Mouse (Mus musculus): Measurements from ENCODE around the gene Lhx3.

Lhx3 gene

GRCm38 (mm10) chr2:26208126-26208789, at the start of gene Lhx3:
Gene Lhx3, minus strand, starts transcription at chr2:26208289.
- DNase-seq (ENCODE audit: low read depth, low spot score): peak; percentile 79

- no peak for DNase-seq (ENCODE audit: low read depth, low spot score)
These were observed 49.4 kb upstream of the Lhx3 start for GRCm38 (mm10) chr2:26257315-26258096.

DNA sequence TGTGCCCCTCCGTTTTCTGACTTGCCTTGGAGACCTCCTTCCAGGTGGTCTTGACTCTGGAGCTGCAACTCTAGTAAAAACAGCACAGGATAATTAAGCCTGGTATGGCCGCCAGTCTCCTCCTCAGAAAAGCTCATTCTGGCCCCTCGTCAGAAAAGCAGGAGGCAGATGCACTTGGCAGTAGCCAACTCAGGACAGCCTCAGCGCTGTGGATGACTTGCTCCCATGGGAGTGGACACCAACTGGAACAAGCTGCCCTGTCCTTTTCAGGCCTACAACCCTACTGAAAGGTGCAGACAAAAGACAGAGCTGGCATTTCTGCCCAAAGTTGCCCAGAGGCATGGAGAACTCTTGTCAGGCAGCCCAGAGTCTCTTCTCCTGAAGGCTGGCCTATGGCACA, 46.7 kb upstream of the Lhx3 start:
- DNase-seq (ENCODE audit: low read depth, low spot score): no peak

- DNase-seq (ENCODE audit: low read depth, low spot score): peak; percentile 59
These were observed 44.6 kb upstream of the Lhx3 start for GRCm38 (mm10) chr2:26252514-26253206.

DNA sequence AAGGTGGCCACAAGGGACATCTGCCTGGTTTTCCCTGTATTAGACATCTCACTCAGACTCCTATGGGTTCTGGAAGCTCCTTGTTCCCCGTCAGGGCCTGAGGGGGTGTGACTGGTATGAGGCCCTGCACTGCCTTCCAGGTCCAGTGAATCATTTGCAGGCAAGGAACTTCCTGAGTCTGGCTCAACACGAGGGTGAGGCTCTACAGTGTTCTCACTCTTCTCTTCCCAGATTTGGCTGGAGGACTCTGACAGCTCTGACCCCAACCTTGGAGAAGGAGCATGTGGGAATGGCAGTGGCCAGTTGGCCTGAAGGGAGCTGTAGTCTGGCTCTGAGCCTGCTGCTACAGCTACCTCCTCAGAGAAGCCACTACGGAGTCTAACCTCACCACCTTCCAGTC, 39.4 kb upstream of the Lhx3 start:
- no peak for DNase-seq (ENCODE audit: low read depth, low spot score)

GRCm38 (mm10) chr2:26240841-26241240, 32.8 kb upstream of the Lhx3 start:
- no peak for DNase-seq (ENCODE audit: low read depth, low spot score)

DNA sequence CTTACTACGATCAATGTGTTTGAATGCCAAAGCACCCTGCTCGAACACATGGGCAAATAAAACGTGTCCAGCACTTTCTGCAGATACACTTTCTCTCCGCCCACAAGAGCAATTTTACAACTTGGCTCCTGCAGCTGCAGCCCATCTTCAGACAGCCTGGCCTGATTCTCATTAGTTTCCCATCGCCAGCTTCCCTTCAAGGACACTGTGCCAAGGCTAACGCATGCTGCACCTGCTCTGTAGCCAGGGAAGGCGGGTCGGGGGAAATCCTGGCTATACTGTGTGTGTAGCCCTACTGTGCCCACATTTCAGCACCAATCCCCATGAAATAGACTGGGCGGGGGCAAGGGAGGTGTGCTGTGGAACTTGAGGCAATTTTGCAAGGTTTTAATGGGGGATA, 32.2 kb upstream of the Lhx3 start:
- DNase-seq (ENCODE audit: low read depth, low spot score): no peak

GRCm38 (mm10) chr2:26237290-26237782, 29.2 kb upstream of the Lhx3 start, which contains the start of gene Qsox2:
Gene Qsox2, minus strand, starts transcription at chr2:26237525.
- DNase-seq (ENCODE audit: low read depth, low spot score): peak; percentile 95

DNA sequence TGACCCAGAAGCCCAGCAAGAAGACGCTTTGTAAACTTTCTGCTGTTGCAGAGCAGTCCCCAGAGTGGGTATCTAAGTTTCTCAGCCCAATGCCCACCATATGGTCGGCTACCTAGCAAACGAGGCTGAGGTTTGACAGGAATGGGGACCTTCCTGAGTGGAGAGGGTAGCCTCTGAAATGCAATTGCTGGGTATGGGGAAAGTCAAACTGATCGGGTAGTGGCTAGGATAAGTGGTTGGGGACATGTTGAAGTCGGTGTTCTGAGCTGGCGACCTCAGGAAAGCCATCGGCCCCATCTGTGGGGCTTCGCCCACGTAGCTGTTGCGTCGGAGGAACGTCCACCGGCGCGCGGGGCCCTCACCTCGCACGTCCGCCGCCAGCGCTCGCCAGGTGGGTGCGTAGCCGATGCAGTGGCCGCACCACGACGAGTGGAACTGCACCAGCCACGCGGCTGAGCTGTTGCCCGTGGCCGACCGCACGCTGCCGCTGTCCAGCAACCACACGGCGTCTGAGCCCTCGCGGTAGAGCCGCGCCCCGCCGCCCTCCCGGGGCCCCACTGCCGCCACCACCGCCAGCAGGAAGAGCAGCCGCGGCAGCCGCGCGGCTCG, 28.7 kb upstream of the Lhx3 start:
- DNase-seq (ENCODE audit: low read depth, low spot score): no peak

DNA sequence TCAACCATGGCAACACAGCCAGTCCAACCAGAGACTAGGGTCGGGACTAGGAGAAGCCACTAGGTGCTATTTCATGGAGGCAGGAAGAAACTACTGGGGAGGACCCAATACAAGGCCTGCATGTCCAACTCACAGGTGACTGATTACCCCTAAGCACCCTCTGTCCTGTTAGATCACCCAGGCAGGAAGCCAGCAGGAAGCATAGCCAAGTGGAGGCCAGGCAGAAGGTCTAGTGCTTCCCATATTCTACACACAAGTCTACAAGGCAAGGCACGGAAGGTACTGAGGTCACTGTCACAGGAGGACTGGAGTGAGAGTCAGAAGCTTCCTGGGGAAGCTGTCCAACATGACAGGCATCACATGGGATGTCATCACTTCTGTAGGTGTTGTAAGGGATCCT, 26.7 kb upstream of the Lhx3 start:
- DNase-seq (ENCODE audit: low read depth, low spot score): no peak

DNA sequence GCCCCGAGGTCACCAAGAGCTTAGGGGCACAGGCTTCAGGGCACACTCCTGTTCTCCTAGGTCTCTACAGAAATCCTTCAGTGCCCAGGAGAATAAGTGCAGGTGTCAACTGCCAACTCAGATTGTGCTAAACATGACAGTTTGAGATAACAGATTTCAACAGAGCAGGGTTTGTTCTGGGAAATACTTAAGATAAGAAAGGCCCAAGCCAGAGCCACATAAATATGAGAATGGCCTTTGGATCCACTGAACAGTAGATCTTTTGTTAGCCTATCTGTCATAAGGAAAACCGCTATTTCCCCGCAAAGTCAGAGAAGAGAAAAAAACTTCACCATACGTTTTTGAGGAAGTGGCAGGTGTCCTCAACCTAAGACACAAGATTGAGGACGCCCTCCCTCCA, 26.2 kb upstream of the Lhx3 start:
- no peak for DNase-seq (ENCODE audit: low read depth, low spot score)

DNA sequence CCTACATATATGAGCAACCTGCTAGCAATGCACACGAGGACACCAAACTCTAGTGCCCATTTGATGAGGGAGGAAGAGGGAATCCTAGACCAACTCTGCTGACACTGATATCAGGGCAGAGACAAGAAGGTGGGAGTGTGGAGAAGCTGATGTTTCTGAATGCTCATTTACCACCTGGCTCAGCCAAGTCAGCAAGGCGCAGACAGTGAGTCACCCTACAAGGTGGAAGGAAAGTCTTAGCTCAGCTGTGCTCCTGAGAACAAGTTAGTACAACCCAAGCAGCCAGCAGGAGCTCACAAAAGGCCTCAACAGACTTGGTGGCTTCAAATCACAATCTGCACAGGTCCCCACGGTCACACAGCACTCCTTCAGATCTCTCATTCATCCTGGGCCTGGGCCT, 23.3 kb upstream of the Lhx3 start:
- no peak for DNase-seq (ENCODE audit: low read depth, low spot score)

- no peak for DNase-seq (ENCODE audit: low read depth, low spot score)
These were observed 22.2 kb upstream of the Lhx3 start for GRCm38 (mm10) chr2:26230253-26230652.

DNA sequence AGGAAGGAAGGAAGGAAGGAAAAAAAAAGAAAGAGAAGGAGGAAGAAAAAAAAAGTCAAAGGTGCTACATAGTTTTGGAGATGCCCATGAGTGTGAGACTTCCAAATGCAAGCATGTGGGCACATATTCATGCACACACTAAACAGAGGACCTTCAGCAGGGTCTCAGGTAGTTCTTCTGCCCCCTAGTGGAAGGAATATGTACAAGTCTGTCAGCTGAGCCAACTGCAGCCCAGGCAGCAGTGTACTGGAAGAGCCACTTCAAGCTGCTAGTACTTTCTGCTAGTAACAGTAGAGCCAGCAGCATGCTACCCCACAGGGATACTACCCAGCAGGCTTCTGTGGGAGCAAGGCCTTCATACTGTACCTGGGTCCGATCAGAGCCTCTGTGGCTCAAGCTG, 19.7 kb upstream of the Lhx3 start:
- peak; percentile 80 for DNase-seq (ENCODE audit: low read depth, low spot score)

GRCm38 (mm10) chr2:26225242-26225641, 17.2 kb upstream of the Lhx3 start:
- DNase-seq (ENCODE audit: low read depth, low spot score): no peak

DNA sequence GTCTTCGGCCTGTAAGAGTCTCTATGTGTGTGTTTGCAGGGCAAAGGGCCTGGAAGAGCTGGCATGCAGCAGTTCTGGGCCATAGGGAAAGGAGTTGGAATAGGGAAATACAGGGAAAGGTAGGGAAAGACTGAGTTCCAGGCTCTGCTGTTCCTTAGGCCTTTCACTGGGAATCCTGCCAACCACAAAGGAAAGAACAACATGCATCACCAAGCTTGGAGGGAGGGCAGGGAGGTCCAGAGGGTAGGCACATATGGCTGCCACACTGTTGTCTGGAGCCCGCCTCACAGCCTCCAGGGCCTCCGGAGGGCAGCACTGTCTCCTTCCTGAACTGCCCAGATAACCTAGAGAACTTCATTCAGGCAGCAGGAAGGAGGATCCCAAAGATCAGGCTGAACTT, 15.9 kb upstream of the Lhx3 start:
- DNase-seq (ENCODE audit: low read depth, low spot score): no peak

DNA sequence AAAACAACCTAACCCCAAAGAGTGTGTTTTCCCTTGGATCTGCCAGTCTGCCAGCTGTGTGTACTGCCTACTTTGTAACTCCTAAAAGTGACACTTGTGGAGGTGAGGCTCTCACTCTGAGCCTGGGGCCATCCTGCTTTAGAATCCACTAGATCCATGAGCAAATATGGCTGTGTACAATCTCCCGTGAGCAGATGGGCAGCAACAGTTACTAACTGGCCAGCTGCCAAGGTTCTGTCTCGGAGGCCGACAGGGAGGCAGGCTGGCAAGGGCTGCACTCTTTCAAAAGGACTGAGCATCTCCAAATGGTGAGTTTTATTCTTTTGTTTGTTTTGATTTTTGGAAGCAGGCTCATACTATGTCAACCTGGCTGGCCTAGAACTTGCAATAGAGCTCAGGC, 6.4 kb upstream of the Lhx3 start:
- DNase-seq (ENCODE audit: low read depth, low spot score): no peak

DNA sequence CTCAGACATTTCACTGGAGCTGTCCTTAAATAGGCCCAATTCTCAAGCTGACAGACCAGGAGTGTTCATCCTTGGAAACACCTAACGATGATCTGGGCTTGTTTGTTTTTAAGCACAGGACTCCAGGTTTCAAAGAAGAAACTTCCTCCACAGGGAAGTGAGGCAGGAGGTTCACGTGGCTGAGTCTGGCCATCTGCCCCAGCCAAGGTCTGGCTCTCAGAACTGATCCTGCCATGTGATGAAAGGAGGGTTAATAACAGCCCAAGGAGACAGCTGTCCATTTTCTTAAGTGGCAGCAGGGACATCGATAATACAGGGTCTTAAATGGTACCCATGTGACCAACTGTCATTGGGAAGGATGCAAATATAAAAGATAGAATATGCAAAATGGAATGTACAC, 1.5 kb upstream of the Lhx3 start:
- no peak for DNase-seq (ENCODE audit: low read depth, low spot score)

DNA sequence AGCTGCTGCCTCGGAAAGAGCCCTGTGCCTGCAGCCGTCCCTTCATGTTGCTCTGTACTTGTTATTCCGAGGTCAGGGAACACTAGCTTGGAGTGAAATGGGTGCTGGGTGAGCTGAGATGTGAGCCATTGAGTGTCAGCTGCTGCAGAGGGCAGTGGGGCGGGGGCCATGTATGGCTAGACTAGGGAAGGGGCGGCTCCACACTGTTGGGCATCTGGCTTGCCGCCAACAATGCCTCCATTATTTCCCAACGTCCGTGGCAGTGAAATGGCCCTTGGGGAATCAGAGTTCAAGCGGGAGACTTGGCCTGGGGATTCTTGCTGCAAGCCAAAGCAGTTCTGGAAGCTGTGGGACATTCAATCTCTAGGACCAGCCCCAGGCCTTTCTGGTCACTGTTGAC, 530 bp downstream of the Lhx3 start:
- DNase-seq (ENCODE audit: low read depth, low spot score): no peak

GRCm38 (mm10) chr2:26205761-26206160, 2.3 kb downstream of the Lhx3 start:
- no peak for DNase-seq (ENCODE audit: low read depth, low spot score)

DNA sequence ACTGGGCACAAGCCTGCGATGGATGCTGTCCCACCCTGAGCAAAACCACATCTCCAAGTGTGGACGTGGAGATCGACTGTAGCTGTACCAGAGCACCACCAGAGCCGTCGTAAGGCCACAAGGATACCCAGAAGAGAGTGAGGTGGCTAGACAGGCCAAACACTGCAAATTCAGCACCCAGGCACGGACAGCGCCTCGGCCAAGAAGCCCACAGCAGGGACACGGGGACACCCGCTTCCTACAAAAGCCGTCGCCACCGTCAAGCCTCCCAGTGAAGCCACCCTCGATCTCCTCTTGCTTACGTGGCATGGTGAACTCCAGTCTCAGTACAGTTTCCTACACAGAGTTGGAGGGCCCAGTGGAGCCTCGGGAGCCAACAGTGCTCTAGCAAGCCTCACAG, 3.0 kb downstream of the Lhx3 start:
- peak; percentile 49 for DNase-seq (ENCODE audit: low read depth, low spot score)

DNA sequence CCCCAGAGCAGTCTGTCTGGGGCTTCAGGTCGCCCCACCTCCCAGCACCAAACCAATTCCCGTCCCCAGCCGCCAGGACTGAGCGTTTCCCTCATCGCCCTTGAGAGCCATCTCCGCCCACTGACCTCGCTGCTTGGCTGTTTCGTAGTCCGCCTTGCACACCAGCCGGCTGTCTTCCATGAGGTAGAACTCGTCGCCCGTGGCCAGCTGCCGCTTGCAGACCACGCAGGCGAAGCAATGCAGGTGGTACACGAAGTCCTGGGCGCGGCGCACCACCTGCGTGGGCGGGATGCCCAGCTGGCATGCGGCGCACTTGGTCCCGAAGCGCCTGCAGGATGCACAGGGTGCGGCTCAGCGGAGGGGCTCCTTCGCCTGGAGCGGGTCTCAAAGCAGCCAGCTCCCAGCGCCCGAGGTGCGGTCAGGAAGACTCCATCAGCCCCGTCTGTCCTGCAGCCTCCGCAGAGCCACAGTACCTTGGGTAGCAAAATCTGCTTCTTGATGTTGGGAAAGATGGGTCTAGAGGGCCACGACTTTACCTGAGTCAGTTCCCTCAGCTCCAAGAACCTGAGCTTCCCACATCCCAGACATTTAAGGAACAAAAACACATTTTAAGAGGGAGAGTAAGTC, 5.1 kb downstream of the Lhx3 start:
- DNase-seq (ENCODE audit: low read depth, low spot score): peak; percentile 65
